Mouse (Mus musculus): ENCODE results near the gene Lcmt2. TPM values are rescaled to one million over a fixed set of nuclear protein-coding genes. Genes with fewer than 3 reads are reported as not detected.

Lcmt2 gene
- polyA plus RNA-seq, 1 experiment from 2014 or later: 25.3 TPM

GRCm38 (mm10) chr2:121088507-121088906 lies 51.9 kb downstream of the Lcmt2 start:
- ATAC-seq (ENCODE audit: low FRiP score): no peak
- WGBS: 92% methylated on average over 3 of the region's 3 CpGs
- no peaks in the 10 kb centered on the region for H3K4me1 ChIP-seq (replicated peaks; ENCODE audit: control insufficient read depth, insufficient read depth, low read length)

GRCm38 (mm10) chr2:121085480-121086185 lies 54.8 kb downstream of the Lcmt2 start, which contains the start of gene Tgm5:
Tgm5 (minus strand) TSS chr2:121085841.
- H3K4me3 ChIP-seq (ENCODE audit: low read depth, low read length): no peak within 1 kb of the TSS
- WGBS: 67% methylated on average over 6 of the region's 6 CpGs
- H3K9ac ChIP-seq (ENCODE audit: low read depth, low read length): no peak within 1 kb of the TSS
- ATAC-seq (ENCODE audit: low FRiP score) (no peak), DNase-seq (ENCODE audit: low spot score) (no peak)
- H3K27me3 ChIP-seq (ENCODE audit: control insufficient read depth, insufficient read depth, low read length): no peaks in the 10 kb centered on the region
- H3K4me1 ChIP-seq (replicated peaks; ENCODE audit: control insufficient read depth, insufficient read depth, low read length): no peaks in the 10 kb centered on the region
- no peaks in the 10 kb centered on the region for H3K9me3 ChIP-seq (ENCODE audit: control insufficient read depth, low read length)
- no peak within 1 kb of the TSS for H3K4me2 ChIP-seq (replicated peaks; ENCODE audit: low read depth, low read length)
- no peaks in the 10 kb centered on the region for H3K36me3 ChIP-seq (ENCODE audit: control insufficient read depth, insufficient read depth, low read length)
- H3K27ac ChIP-seq (ENCODE audit: low read depth, low read length): no peak within 1 kb of the TSS

More at GRCm38 (mm10) chr2:121088507-121088906, 51.9 kb downstream of the Lcmt2 start:
- Histone ChIP-seq H3K9ac (ENCODE audit: low read depth, low read length) (no peak overlapping the region), H3K27ac (ENCODE audit: low read depth, low read length) (no peak overlapping the region), H3K9me3 (ENCODE audit: control insufficient read depth, low read length) (no peaks in the 10 kb centered on the region), H3K4me2 (replicated peaks; ENCODE audit: low read depth, low read length) (no peak overlapping the region), H3K27me3 (ENCODE audit: control insufficient read depth, insufficient read depth, low read length) (no peaks in the 10 kb centered on the region), H3K36me3 (ENCODE audit: control insufficient read depth, insufficient read depth, low read length) (no peaks in the 10 kb centered on the region), H3K4me3 (ENCODE audit: low read depth, low read length) (no peak overlapping the region)
- DNase-seq (ENCODE audit: low spot score): no peak

- Histone ChIP-seq H3K9ac (ENCODE audit: low read depth, low read length) (no peak overlapping the region), H3K27ac (ENCODE audit: low read depth, low read length) (no peak overlapping the region), H3K4me3 (ENCODE audit: low read depth, low read length) (no peak overlapping the region), H3K36me3 (ENCODE audit: control insufficient read depth, insufficient read depth, low read length) (no peaks in the 10 kb centered on the region), H3K4me1 (replicated peaks; ENCODE audit: control insufficient read depth, insufficient read depth, low read length) (no peaks in the 10 kb centered on the region), H3K4me2 (replicated peaks; ENCODE audit: low read depth, low read length) (no peak overlapping the region), H3K9me3 (ENCODE audit: control insufficient read depth, low read length) (no peaks in the 10 kb centered on the region), H3K27me3 (ENCODE audit: control insufficient read depth, insufficient read depth, low read length) (no peaks in the 10 kb centered on the region)
- DNase-seq (ENCODE audit: low spot score): no peak
- 82% methylated on average over 1 of the region's 1 CpGs for WGBS
- ATAC-seq (ENCODE audit: low FRiP score): no peak
Measured at GRCm38 (mm10) chr2:121082626-121083025, 57.8 kb downstream of the Lcmt2 start.

Other genes starting within 250 kb of the Lcmt2 start
- gene Ubr1, start 169.9 kb downstream of the Lcmt2 start, polyA plus RNA-seq (2014; fragmentation: Nextera tagmentation; extraction: Ambion mirVana): 22.3 and 29.8 TPM in 2 replicates
- gene Tmem62, start 163.6 kb downstream of the Lcmt2 start, polyA plus RNA-seq (2014; fragmentation: Nextera tagmentation; extraction: Ambion mirVana): 5.7 and 5.8 TPM in 2 replicates
- 55.4 and 55.6 TPM in 2 replicates for gene Ccndbp1, start 132.2 kb downstream of the Lcmt2 start, polyA plus RNA-seq (2014; fragmentation: Nextera tagmentation; extraction: Ambion mirVana)
- 6.0 and 6.2 TPM in 2 replicates for gene Epb42, start 103.6 kb downstream of the Lcmt2 start, polyA plus RNA-seq (2014; fragmentation: Nextera tagmentation; extraction: Ambion mirVana)
- gene Tgm5, start 54.8 kb downstream of the Lcmt2 start, polyA plus RNA-seq (2014; fragmentation: Nextera tagmentation; extraction: Ambion mirVana): not detected in 2 replicates
- gene Tgm7, start 30.9 kb downstream of the Lcmt2 start, polyA plus RNA-seq (2014; fragmentation: Nextera tagmentation; extraction: Ambion mirVana): not detected in 2 replicates
- 32.2 and 33.7 TPM in 2 replicates for gene Adal, start 225 bp downstream of the Lcmt2 start, polyA plus RNA-seq (2014; fragmentation: Nextera tagmentation; extraction: Ambion mirVana)
- gene Tubgcp4, start 30.0 kb upstream of the Lcmt2 start, polyA plus RNA-seq (2014; fragmentation: Nextera tagmentation; extraction: Ambion mirVana): 61.8 and 69.9 TPM in 2 replicates
- gene Zscan29, start 30.5 kb upstream of the Lcmt2 start, polyA plus RNA-seq (2014; fragmentation: Nextera tagmentation; extraction: Ambion mirVana): 12.3 and 13.7 TPM in 2 replicates
- 132 and 164 TPM in 2 replicates for gene Trp53bp1, start 130.8 kb upstream of the Lcmt2 start, polyA plus RNA-seq (2014; fragmentation: Nextera tagmentation; extraction: Ambion mirVana)
- 14.9 and 20.8 TPM in 2 replicates for gene Map1a, start 148.9 kb upstream of the Lcmt2 start, polyA plus RNA-seq (2014; fragmentation: Nextera tagmentation; extraction: Ambion mirVana)
- gene Ppip5k1, start 214.7 kb upstream of the Lcmt2 start, polyA plus RNA-seq (2014; fragmentation: Nextera tagmentation; extraction: Ambion mirVana): 10.9 and 11.8 TPM in 2 replicates
- gene Ckmt1, start 217.1 kb upstream of the Lcmt2 start, polyA plus RNA-seq (2014; fragmentation: Nextera tagmentation; extraction: Ambion mirVana): 8.5 and 9.2 TPM in 2 replicates
- not detected in 2 replicates for gene Strc, start 246.5 kb upstream of the Lcmt2 start, polyA plus RNA-seq (2014; fragmentation: Nextera tagmentation; extraction: Ambion mirVana)